Mouse (Mus musculus) cerebellum, postnatal 25 days (tissue): ENCODE data around the gene Tnfrsf8.
"Not testable (repeated sequence)": the region's sequence is repeated elsewhere in the genome, so short reads cannot be mapped to it uniquely, and the experiment has no call there.

Experiments used
- DNase-seq, 2 experiments: peaks; one replicate each; pipeline ENCODE4 v3.0.0; 2021; ENCODE audit warnings: mixed read lengths in 2 of 2

Gene Tnfrsf8

DNA sequence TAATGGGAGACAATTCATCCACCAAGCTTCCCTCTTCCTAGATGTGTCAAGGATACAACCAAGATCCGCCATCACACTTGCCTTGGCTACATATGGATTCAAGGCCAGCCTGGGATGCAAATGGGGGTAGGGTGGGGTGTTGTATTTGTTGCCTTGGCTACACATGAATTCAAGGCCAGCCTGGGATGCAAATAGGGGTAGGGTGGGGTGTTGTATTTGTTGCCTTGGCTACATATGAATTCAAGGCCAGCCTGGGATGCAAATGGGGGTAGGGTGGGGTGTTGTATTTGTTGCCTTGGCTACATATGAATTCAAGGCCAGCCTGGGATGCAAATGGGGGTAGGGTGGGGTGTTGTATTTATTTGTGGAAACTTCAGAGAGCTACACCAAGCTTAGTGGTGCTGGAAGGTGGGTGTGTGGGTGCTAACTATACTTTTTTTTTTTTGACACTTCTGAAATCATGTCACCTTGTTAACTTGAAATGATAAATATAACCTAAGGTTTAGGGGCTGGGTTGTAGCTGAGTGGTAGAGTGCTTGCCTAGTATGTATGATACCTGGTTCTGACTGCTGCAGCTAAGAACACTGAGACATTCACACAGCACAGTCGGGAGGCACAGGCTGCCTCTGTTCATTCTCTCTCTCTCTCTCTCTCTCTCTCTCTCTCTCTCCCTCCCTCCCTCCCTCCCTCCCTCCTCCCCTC lies 9.2 kb downstream of the Tnfrsf8 start:
- not testable (repeated sequence) for DNase-seq

DNA sequence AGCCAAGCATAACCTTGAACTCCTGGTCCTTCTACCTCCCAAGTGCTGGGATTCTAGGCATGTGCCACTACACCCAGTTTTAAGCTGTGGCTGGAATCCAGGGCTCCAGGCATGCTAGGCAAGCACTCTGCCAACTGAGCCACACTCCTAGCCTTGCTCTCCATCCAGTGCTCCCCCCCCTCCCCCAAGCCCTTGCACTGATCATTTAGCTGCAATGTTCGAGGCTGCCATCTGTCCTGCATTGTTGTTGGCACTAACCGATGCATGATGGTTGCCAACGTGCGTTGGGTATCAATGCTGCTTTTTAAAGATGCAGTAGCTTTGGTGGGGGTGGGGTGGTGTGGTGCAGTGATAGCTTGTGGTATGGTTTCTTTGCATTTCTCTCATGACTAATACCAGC lies 10.9 kb downstream of the Tnfrsf8 start:
- DNase-seq: peak in 1 of 2 experiments; percentile 21

DNA sequence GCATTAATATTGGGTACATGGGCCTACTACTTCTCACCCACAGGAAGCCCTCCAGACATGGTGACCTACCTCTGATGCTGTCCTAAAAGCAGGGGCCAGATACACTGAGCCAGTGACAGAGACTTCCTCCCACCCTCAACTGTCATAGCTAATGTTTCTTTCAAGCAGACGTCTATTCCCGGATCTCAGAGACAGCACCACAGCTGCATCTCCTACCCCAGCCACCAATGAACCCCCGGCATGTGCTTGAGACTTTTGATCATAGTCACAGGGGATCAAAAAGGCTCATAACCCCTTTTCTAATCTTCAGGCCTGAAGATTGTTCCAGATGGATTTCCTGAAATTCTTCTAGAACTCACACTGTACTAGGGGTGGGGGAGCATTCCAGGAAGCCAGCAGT lies 12.9 kb downstream of the Tnfrsf8 start:
- no peak for DNase-seq

DNA sequence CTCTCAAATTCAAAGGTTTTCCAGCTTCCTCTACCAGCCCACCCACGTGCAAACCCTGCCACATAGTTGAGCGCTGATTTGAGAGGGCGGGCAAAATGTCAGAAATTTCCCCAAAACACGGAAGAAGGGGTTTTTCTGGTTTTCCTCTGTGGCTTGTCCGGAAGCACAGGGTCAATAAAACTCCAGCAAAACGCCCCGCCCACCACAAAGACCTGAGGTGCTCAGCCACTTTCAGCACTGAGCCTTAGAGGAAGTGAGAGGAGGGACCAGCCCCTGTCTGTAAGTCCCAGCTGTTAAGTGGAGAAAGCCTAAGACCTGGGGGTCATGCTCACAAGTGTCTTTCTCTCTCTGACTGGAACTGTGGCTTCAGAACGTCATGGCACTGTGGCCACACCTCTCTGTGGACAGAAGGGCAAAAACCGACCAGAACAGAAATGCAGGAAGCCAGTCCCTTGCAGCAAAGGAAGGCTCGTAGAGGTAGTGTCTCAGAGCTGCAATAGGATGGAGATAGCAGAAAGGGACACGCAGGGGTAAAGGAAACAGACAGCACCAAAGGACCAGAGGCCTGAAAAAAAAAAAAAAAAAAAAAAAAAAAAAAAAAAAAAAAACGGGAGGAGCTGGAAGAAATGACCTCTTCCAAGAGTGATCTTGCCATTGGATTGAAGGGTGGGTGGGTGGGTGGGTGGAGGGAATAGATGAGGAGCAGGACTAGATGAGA lies 14.6 kb downstream of the Tnfrsf8 start:
- no peak for DNase-seq

DNA sequence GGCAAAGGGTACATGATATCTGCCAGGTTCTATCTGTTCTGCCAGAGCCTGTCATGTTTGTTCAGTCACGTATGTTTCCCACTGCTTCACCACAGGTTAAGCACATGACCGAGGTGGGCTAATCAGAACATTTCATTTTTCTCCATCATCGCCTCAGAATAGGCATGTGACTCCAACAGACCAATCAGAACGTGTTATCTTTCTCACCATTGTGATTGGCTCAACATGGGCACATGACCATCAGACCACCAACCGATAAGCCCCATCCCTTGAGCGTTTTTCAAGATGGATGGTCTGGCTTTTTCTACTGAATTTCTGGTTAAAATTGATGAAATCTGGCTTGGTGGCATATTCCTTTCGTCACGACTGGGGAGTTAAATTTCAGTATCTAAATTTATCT lies 15.6 kb downstream of the Tnfrsf8 start:
- DNase-seq: no peak

DNA sequence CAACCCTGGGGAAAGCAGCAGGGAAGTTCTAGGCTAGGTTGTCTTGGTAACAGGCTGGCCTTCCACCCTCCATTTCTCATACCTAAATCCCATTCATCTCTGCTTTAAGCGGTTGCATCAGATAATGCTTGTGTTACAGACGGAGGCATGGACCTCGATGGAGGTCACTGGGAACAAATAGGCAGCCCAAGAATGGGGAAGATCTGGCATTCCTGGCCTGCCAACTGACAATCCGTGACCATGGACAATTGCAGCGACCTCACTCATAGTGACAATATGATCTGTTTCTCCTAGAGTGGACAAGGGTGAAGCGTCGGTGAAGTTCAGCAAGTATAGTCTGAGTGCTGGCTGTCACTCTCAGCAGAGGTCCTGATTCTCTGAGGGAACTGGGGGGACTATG lies 16.1 kb downstream of the Tnfrsf8 start:
- no peak for DNase-seq

DNA sequence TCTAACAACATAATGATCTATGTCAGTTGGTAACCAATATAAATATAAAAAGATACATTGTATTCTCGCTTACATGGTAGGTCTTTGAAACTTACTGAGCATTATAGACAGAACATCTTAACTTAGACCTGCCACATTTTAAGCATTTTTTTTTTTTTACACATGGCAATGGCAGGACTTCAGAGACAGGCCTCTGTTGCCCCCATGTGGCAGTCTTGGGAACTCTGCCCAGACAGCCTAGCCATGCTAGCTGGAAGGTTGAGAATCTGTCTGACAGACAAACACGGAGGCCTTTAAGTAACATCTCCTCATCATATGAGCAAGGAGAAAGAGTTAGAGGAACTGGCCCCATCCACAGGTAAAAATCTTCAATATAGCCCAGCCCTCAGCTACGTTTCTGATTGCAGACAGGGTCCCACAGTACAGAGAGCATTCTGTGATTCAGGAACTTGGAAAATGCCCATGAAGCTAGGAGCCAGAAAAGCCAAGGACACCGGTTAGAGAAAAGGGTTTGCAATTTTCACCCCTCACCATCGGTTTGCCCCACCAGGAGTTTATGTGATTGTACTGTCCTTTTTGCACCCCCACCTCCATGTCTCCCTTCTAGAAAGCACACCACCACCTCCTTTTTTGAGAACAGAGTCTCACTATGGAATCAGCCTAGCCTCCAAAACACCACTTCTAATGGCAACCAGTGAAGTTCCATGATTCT lies 19.2 kb downstream of the Tnfrsf8 start:
- peak; percentile 34 to 64 for DNase-seq

DNA sequence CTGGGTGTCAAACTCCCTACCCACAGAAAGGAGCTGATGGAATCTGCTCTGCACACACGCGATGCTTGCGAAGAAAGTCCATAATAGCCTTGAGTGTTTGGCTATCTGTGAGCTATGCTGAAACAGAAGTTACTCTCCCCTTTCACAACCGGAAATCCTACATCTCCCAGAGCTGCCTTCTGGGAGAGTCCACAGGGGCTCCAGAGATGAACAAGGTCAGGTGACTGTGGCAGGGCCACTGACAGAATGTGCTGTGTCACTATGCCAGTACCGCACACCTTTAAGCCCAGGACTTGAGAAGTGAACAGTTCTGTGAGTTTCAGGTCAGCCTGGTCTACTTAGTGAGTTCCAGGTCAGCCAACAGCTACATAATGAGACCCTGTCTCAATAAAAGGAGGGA lies 20.4 kb downstream of the Tnfrsf8 start:
- DNase-seq: no peak

DNA sequence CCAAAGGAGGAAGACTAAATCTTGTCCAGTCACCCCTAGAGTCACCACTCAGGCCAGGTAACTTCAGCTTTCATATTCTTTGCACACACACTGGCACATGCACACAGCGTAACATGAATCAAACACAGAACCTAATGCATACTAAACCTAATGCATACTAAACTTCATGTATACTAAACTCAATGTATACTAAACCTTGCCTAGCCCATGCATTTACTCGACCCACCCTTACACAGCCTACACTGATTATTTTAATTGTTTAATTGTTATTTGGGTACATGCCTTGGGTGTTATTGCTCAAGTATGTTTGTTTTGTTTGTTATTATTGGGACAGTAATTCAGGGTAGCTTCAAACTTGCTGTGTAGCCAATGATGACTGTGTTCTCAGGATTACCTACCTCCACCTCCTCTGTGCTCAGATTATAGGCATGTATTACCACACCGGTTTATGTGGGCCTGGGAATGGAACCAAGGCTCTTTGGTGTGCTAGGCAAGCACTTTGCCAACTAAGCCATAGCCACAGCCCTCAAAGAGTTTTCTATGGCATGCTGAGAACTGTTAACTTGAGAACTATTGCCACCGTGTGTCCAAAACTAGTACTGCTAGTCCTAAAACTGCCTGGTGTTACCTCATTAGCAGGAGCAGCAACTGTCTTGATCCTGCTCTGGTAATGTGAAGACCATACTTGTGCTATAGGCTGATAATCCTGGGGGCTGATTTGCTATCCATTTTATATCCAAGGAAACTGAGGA lies 28.4 kb downstream of the Tnfrsf8 start:
- peak; percentile 19 to 58 for DNase-seq

DNA sequence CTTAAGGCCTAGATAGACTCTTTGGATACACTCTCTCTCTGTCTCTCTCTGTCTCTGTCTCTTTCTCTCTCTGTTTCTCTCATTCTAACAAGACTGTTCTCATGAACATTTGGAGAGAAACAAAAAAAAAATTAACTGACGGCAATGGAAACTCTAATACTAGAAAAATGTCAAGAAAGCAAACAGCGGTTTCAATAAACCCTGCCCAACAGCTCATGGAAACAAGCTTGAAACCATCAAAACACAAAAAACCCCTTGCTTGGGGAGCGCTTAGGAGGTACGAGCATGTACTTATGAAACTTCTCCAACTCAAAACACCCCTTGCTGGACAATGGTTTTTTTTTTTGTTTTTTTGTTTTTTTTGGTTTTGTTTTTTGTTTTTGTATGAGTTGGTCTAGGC lies 30.3 kb downstream of the Tnfrsf8 start:
- no peak for DNase-seq

DNA sequence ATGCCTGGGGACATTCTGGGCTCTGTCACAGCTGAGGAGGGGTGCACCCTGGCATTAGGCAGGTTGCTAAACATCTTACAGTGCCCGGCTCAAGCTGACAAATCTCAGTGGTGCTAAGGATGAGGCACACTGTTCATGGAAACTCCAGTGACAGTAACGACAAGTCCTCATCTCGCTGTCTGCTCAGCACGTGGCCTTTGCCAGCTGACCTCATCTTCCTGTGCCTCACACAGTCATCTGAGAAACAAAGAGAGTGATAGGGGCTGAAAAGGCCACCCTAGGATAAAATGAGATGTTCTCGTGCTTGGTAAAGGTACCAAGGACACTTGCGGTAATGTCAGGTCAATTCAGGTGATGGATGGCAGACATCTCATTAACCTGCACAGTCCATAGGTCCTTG lies 31.5 kb downstream of the Tnfrsf8 start:
- no peak for DNase-seq

DNA sequence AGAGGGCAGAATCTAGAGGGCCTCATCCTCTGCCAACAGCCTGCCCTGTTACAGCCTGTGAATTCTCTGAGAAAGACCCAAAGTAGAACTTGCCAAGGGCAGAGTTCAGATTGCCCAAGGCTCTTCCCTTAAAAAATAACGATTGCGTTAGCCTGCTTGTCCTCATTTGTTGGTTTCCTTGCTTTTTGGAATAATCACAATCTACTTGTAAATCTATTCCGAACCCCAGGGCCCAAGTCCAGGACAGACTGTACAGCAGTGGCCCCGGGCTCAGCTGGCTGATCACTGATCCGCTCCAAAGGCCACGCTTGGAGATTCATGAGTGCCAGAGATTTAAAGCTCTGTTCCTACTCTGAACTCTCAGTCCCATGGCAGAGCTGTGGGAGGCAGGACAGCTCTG lies 34.0 kb downstream of the Tnfrsf8 start:
- DNase-seq: no peak

DNA sequence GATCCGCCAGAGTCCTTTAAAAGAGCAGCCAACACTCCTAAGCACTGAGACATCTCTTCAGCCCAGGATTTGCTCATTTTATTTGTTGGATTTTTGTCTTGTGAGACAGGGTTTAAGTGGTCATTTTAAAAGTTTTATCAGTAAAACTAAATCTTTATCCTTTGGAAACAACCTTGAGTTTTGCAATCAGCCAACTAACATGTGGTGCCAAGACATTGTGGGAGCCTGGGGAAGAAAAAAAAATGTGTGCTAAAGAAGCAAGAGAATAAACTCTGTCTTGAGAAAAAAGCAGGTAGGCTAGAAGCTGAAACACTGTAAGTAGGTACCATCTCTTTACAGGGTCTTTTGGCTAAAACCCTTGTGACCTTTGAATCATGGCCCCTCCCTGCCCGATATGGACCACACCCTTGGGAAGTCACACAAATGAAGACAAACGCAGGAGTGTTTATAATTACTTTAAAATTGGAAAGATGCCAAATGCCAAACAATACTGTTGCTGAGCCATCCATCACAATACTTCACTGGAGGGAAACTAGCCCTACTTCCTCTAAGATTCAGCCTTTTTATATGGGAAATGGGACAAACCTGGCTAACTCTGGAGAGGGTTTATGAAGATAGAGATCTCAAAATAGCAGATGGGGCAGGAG lies 36.1 kb downstream of the Tnfrsf8 start:
- DNase-seq: no peak

DNA sequence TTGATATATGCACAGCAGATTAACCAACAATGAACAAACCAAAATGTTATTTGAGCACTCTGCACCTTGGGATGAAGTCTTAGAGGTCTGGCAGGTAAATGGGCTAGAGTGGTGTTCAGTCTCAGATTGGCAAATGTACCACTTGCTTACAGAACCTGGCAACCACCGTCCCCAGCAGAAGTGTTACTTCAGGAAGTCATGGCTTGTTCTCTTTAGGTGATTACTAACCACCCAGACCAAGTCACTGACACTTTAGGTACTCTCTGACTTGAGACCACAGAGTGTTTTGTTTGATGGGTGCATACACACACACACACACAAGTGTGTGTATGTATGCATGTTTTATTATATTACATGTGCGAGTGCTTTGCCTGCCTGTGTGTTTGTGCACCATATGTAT lies 36.7 kb downstream of the Tnfrsf8 start:
- DNase-seq: no peak

DNA sequence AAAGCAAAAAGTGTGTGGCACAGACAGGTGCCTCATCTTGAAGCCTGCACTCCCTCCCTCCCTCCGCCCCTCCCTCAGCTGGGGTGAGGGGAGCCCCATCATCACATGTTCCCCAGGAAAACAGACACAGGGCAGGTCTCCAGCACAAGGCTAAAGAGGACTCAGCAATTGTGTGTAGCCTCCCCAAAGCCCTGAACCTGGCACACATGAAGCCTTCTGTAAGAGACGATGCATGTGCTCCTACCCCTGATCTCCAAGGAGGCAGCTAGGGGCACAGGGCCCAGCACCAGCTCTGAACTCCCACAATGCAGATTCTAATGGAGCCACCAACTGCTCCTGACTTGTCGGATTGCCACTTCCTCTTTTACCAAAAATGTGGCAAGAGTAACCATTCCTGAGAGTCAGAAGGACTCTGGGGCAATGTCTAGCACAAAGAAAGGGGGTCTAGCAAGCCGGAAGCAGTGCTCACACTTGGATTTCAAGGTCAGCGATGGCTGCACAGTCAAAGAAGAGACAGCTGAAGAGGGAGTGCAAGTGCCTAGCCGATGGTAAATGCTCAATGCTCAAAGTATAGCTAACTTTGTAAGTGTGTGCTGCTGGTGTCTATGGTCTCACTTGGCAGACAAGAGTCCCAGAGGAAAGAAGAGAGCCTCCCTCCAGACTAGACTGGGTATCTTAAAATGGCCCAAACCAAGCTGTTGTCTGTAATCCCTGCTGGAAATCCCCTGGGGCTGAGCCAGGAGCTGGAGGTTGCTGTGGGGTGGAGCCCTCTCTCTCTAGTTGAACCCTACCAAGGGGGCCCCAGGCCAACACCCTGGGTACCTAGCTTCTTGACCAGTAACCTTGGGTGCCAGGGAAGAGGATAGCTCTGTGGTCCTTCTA lies 38.4 kb downstream of the Tnfrsf8 start:
- no peak for DNase-seq

DNA sequence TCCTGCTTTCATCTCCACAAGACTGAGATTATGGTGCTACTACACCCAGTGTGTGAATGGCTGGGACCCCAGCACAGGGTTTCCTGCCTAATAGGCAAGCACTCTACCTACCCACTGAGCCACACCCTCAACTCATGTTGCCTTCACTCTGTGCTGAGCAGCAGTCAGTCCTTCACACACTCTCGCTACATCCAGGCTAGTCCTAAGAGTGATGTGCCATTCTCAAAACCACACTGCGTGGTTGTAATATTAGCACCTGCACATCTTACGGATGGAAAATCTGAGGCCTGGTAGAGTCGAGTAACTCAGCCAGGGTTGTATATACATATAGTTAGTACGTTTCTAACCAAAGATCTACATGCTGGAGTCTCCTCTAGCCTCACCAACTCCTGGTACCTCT lies 40.1 kb downstream of the Tnfrsf8 start:
- DNase-seq: no peak

DNA sequence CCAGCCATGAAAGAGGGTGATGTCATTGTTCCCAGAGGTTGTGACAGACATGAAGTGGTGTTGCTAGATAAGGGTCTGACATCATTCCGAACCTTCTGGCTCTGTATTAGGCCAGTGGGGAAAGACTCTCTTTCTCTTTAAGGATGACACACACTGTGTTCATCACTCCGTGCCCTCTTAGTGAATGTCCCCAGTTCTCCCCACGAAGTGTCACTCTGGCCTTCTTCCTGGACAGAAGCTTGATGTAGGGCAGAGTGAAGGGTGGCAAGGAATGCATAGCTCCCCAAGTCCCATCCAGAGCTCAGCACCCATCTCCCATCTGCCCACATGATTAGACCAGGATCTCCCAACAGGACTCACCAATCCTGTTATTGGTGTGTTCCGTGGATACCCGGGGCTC lies 41.0 kb downstream of the Tnfrsf8 start:
- no peak for DNase-seq

DNA sequence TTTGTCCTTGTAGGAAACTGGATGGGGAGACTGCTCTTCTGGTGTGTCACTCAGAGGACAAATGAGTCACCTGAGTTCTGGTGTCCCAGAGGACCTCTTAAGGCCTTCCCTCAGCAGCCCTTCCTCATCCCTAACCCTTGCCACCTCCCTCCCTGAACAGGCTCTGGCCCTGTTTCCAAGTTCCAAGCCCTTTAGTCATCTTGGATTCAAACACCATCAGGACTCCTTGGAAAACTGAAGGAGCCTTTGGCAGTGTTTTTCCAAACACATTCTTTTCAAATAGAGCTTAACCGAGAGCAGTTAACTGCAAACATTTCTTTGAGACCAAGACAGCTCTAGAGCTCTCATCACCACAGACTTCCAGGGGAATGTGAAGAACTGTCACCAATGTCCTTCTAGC lies 42.2 kb downstream of the Tnfrsf8 start:
- no peak for DNase-seq

DNA sequence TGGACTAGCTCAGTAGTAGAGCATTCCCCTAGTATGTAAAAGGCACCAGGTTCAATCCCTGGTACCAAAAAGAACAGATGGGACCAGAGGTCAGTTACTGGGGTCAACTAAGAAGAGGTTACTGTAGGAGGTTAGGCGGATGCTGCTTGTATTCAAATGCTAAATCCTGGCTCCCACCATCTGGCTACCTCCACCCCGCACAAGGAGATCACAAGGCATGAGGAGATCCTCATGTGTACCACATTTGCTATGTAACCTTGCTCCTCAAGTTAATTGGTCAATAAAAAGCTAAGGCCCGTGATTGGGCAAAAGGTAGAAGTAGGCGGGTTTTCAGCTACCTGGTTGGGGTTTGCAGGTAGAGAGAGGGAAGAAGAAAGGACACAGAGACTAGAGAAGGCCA lies 43.3 kb downstream of the Tnfrsf8 start:
- DNase-seq: no peak

DNA sequence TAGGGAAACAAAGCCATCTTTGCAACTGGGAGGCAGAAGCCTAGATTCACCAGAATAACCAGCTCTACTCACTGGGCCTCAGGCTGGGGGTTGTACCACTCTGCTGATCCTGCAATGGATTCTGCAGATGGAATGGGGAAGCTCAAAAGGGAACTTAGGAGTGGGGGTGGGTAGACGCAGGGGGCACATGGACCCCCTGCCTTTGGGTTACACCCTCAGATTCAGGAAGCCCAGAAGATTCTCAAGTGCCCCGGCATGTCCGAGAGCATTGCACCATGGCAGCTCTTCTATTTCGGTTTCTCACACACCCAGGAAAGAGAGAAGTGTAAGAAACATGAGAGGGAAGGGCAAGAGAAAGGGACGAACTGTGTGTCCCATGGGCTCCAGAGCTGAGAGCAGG lies 44.8 kb downstream of the Tnfrsf8 start:
- no peak for DNase-seq

DNA sequence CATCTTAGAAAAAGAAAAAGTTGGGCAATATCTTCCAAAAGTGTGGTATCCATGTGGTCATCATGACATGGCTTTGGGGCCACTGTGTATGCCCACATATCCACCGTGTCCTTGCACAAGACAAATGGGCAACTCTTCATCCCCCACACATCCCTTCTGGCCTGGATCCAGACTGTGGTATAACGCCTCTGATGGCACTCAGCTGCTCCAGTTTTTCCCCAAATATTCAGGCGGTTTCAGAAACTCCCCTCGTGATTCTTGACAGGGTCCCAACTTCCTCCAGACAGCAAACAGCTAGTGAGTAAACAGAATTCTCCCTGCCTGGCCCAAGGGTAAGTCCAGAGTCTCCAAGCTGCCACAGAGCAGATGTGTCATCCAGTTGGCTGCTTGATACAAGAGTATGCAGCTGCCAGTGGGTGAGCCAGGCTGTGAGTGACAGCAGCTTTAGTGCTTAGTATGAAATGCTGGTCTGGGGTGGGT lies 47.3 kb downstream of the Tnfrsf8 start:
- DNase-seq: no peak

DNA sequence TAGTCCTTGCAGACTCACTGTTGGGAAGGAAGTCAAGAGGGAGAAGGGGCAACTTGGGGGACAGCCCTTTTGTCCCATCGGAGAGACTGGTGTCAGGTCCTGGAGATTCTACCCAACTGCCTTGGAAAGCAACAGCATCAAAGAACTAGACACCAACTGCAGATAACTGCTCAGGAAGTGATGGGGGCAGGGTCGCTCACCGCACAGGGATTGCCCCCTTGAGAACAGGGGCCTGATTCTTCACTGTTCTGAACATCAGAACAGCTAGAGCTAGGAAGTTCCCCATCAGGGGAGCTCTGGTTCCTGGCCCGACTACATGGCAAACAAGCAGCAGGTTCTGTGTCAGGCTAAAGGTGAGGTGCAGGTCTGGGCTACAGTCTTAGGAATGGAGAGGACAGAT lies 48.5 kb downstream of the Tnfrsf8 start:
- DNase-seq: no peak
